Mouse (Mus musculus): ENCODE measurements around the gene Dalrd3. TPM values are rescaled to one million over a fixed set of nuclear protein-coding genes. Genes with fewer than 3 reads are reported as not detected.

Dalrd3 gene
- total and polyA plus RNA-seq, 2 experiments from 2014 or later, result 39.6 to 54.0 TPM

GRCm38 (mm10) chr9:108531496-108531895, 38.2 kb upstream of the Dalrd3 start:
- 92% methylated on average over 1 of the region's 1 CpGs for WGBS
- Histone ChIP-seq H3K36me3 (replicated peaks; ENCODE audit: control insufficient read depth, insufficient read depth, low read length) (peaks cover 81% of the 10 kb centered on the region), H3K27ac (ENCODE audit: low read depth) (no peak overlapping the region), H3K9ac (replicated peaks; ENCODE audit: low read depth, low read length) (no peak overlapping the region), H3K4me2 (ENCODE audit: low read depth, low read length) (no peak overlapping the region), H3K4me3 (ENCODE audit: low read depth, low read length) (no peak overlapping the region), H3K9me3 (replicated peaks; ENCODE audit: control insufficient read depth, low read length) (no peaks in the 10 kb centered on the region), H3K4me1 (ENCODE audit: control insufficient read depth, insufficient read depth) (no peaks in the 10 kb centered on the region), H3K27me3 (ENCODE audit: control insufficient read depth, insufficient read depth, low read length) (no peaks in the 10 kb centered on the region)
- no peak for ATAC-seq (ENCODE audit: insufficient read depth, low read depth)
- no peak for DNase-seq (ENCODE audit: low spot score)
- TF ChIP-seq EP300 (IDR thresholded peaks at IDR 0.05; ENCODE audit: low read depth) (no peak), CTCF (IDR thresholded peaks at IDR 0.05; ENCODE audit: low read depth) (no peak)

GRCm38 (mm10) chr9:108540846-108541245, 28.8 kb upstream of the Dalrd3 start:
- H3K9ac ChIP-seq (replicated peaks; ENCODE audit: low read depth, low read length), result no peak overlapping the region
- no peak overlapping the region for H3K27ac ChIP-seq (ENCODE audit: low read depth)
- no peaks in the 10 kb centered on the region for H3K27me3 ChIP-seq (ENCODE audit: control insufficient read depth, insufficient read depth, low read length)
- H3K9me3 ChIP-seq (replicated peaks; ENCODE audit: control insufficient read depth, low read length), result no peaks in the 10 kb centered on the region
- TF ChIP-seq CTCF (IDR thresholded peaks at IDR 0.05; ENCODE audit: low read depth), result no peak
- no peak for TF ChIP-seq EP300 (IDR thresholded peaks at IDR 0.05; ENCODE audit: low read depth)
- no peaks in the 10 kb centered on the region for H3K4me1 ChIP-seq (ENCODE audit: control insufficient read depth, insufficient read depth)
- H3K36me3 ChIP-seq (replicated peaks; ENCODE audit: control insufficient read depth, insufficient read depth, low read length), result peaks cover 88% of the 10 kb centered on the region
- H3K4me3 ChIP-seq (ENCODE audit: low read depth, low read length), result no peak overlapping the region
- ATAC-seq (ENCODE audit: insufficient read depth, low read depth) (no peak), DNase-seq (ENCODE audit: low spot score) (no peak)
- no peak overlapping the region for H3K4me2 ChIP-seq (ENCODE audit: low read depth, low read length)

- Histone ChIP-seq H3K9ac (replicated peaks; ENCODE audit: low read depth, low read length) (no peak overlapping the region), H3K4me3 (ENCODE audit: low read depth, low read length) (no peak overlapping the region), H3K27me3 (ENCODE audit: control insufficient read depth, insufficient read depth, low read length) (no peaks in the 10 kb centered on the region), H3K4me2 (ENCODE audit: low read depth, low read length) (no peak overlapping the region), H3K4me1 (ENCODE audit: control insufficient read depth, insufficient read depth) (no peaks in the 10 kb centered on the region), H3K36me3 (replicated peaks; ENCODE audit: control insufficient read depth, insufficient read depth, low read length) (peaks cover 90% of the 10 kb centered on the region), H3K27ac (ENCODE audit: low read depth) (no peak overlapping the region), H3K9me3 (replicated peaks; ENCODE audit: control insufficient read depth, low read length) (no peaks in the 10 kb centered on the region)
- DNase-seq (ENCODE audit: low spot score), result no peak
- TF ChIP-seq CTCF (IDR thresholded peaks at IDR 0.05; ENCODE audit: low read depth) (no peak), EP300 (IDR thresholded peaks at IDR 0.05; ENCODE audit: low read depth) (no peak)
- ATAC-seq (ENCODE audit: insufficient read depth, low read depth), result no peak
- WGBS, result 91% methylated on average over 3 of the region's 3 CpGs
Observed at GRCm38 (mm10) chr9:108545986-108546385, 23.7 kb upstream of the Dalrd3 start.

- Histone ChIP-seq H3K9me3 (replicated peaks; ENCODE audit: control insufficient read depth, low read length) (no peaks in the 10 kb centered on the region), H3K4me3 (ENCODE audit: low read depth, low read length) (no peak overlapping the region), H3K9ac (replicated peaks; ENCODE audit: low read depth, low read length) (no peak overlapping the region), H3K36me3 (replicated peaks; ENCODE audit: control insufficient read depth, insufficient read depth, low read length) (peaks cover 90% of the 10 kb centered on the region), H3K27me3 (ENCODE audit: control insufficient read depth, insufficient read depth, low read length) (no peaks in the 10 kb centered on the region), H3K4me2 (ENCODE audit: low read depth, low read length) (no peak overlapping the region), H3K4me1 (ENCODE audit: control insufficient read depth, insufficient read depth) (no peaks in the 10 kb centered on the region), H3K27ac (ENCODE audit: low read depth) (no peak overlapping the region)
- ATAC-seq (ENCODE audit: insufficient read depth, low read depth), result no peak
- TF ChIP-seq EP300 (IDR thresholded peaks at IDR 0.05; ENCODE audit: low read depth) (no peak), CTCF (IDR thresholded peaks at IDR 0.05; ENCODE audit: low read depth) (no peak)
- 91% methylated on average over 1 of the region's 1 CpGs for WGBS
- no peak for DNase-seq (ENCODE audit: low spot score)
Observed at GRCm38 (mm10) chr9:108546875-108547274, 22.8 kb upstream of the Dalrd3 start.

- TF ChIP-seq EP300 (IDR thresholded peaks at IDR 0.05; ENCODE audit: low read depth) (no peak), CTCF (IDR thresholded peaks at IDR 0.05; ENCODE audit: low read depth) (no peak)
- Histone ChIP-seq H3K9ac (replicated peaks; ENCODE audit: low read depth, low read length) (no peak overlapping the region), H3K27me3 (ENCODE audit: control insufficient read depth, insufficient read depth, low read length) (no peaks in the 10 kb centered on the region), H3K4me1 (ENCODE audit: control insufficient read depth, insufficient read depth) (peaks cover 8% of the 10 kb centered on the region), H3K27ac (ENCODE audit: low read depth) (no peak overlapping the region), H3K4me2 (ENCODE audit: low read depth, low read length) (no peak overlapping the region), H3K36me3 (replicated peaks; ENCODE audit: control insufficient read depth, insufficient read depth, low read length) (peaks cover 75% of the 10 kb centered on the region), H3K9me3 (replicated peaks; ENCODE audit: control insufficient read depth, low read length) (no peaks in the 10 kb centered on the region), H3K4me3 (ENCODE audit: low read depth, low read length) (no peak overlapping the region)
- 85% methylated on average over 4 of the region's 4 CpGs for WGBS
- DNase-seq (ENCODE audit: low spot score), result no peak
- no peak for ATAC-seq (ENCODE audit: insufficient read depth, low read depth)
Observed at GRCm38 (mm10) chr9:108559169-108559568, 10.5 kb upstream of the Dalrd3 start.

GRCm38 (mm10) chr9:108560227-108560841, 9.4 kb upstream of the Dalrd3 start, which contains the start of gene Impdh2:
Gene Impdh2, plus strand, starts transcription at chr9:108560286.
- no peak for TF ChIP-seq EP300 (IDR thresholded peaks at IDR 0.05; ENCODE audit: low read depth)
- TF ChIP-seq CTCF (IDR thresholded peaks at IDR 0.05; ENCODE audit: low read depth), result no peak
- Histone ChIP-seq H3K9me3 (replicated peaks; ENCODE audit: control insufficient read depth, low read length) (no peaks in the 10 kb centered on the region), H3K4me2 (ENCODE audit: low read depth, low read length) (peak within 1 kb of the TSS; percentile 87), H3K36me3 (replicated peaks; ENCODE audit: control insufficient read depth, insufficient read depth, low read length) (peaks cover 75% of the 10 kb centered on the region), H3K27me3 (ENCODE audit: control insufficient read depth, insufficient read depth, low read length) (no peaks in the 10 kb centered on the region), H3K27ac (ENCODE audit: low read depth) (peak within 1 kb of the TSS; percentile 75), H3K4me3 (ENCODE audit: low read depth, low read length) (peak within 1 kb of the TSS; percentile 65), H3K9ac (replicated peaks; ENCODE audit: low read depth, low read length) (peak within 1 kb of the TSS; percentile 74), H3K4me1 (ENCODE audit: control insufficient read depth, insufficient read depth) (peaks cover 8% of the 10 kb centered on the region)
- WGBS, result under 1% methylated on average over 53 of the region's 53 CpGs
- peak; percentile 95 for DNase-seq (ENCODE audit: low spot score)
- ATAC-seq (ENCODE audit: insufficient read depth, low read depth), result peak; percentile 99

Data from heart, postnatal 0 days (tissue).